Mouse (Mus musculus) right cerebral cortex, adult 18-20 months (tissue): Measurements from ENCODE around the gene Tnfrsf25.

Source experiments
- DNase-seq: peaks from one replicate; pipeline ENCODE4 v3.0.0; 2022; ENCODE audit warnings: mixed read lengths

The Tnfrsf25 gene

GRCm38 (mm10) chr4:152124361-152124961 is 8.7 kb downstream of the Tnfrsf25 start:
- no peak for DNase-seq

- DNase-seq: peak; percentile 40
These were observed 9.7 kb downstream of the Tnfrsf25 start for GRCm38 (mm10) chr4:152125161-152126025.

GRCm38 (mm10) chr4:152126026-152126920 is 10.5 kb downstream of the Tnfrsf25 start:
- peak; percentile 36 for DNase-seq

- DNase-seq: no peak
These were observed 12.2 kb downstream of the Tnfrsf25 start for GRCm38 (mm10) chr4:152127884-152128283.

GRCm38 (mm10) chr4:152128784-152129183 is 13.1 kb downstream of the Tnfrsf25 start:
- DNase-seq: no peak

- DNase-seq: no peak
These were observed 13.7 kb downstream of the Tnfrsf25 start for GRCm38 (mm10) chr4:152129395-152129930.

- DNase-seq: peak; percentile 39
These were observed 15.3 kb downstream of the Tnfrsf25 start for GRCm38 (mm10) chr4:152130771-152131653.

GRCm38 (mm10) chr4:152131809-152132771 is 16.4 kb downstream of the Tnfrsf25 start:
- no peak for DNase-seq

- no peak for DNase-seq
These were observed 17.0 kb downstream of the Tnfrsf25 start for GRCm38 (mm10) chr4:152132772-152133169.

- no peak for DNase-seq
These were observed 17.5 kb downstream of the Tnfrsf25 start for GRCm38 (mm10) chr4:152133213-152133612.

GRCm38 (mm10) chr4:152134507-152134906 is 18.8 kb downstream of the Tnfrsf25 start:
- peak; percentile 44 for DNase-seq

- no peak for DNase-seq
These were observed 19.6 kb downstream of the Tnfrsf25 start for GRCm38 (mm10) chr4:152135363-152135762.

- no peak for DNase-seq
These were observed 20.6 kb downstream of the Tnfrsf25 start for GRCm38 (mm10) chr4:152136112-152136875.

GRCm38 (mm10) chr4:152136876-152137250 is 21.1 kb downstream of the Tnfrsf25 start:
- no peak for DNase-seq

- DNase-seq: peak; percentile 76
These were observed 22.9 kb downstream of the Tnfrsf25 start for GRCm38 (mm10) chr4:152138497-152139260.

- DNase-seq: no peak
These were observed 24.7 kb downstream of the Tnfrsf25 start for GRCm38 (mm10) chr4:152140441-152140840.

GRCm38 (mm10) chr4:152141521-152142135 is 25.9 kb downstream of the Tnfrsf25 start:
- DNase-seq: peak; percentile 72

GRCm38 (mm10) chr4:152143632-152144031 is 27.9 kb downstream of the Tnfrsf25 start:
- no peak for DNase-seq

- no peak for DNase-seq
These were observed 29.7 kb downstream of the Tnfrsf25 start for GRCm38 (mm10) chr4:152145473-152145872.
